Mouse (Mus musculus): ENCODE data around the gene Bcas3. TPM values are rescaled to one million over a fixed set of nuclear protein-coding genes. Genes with fewer than 3 reads are reported as not detected.

Bcas3 gene
- polyA plus RNA-seq, 1 experiment from 2014 or later: 18.1 TPM

- Histone ChIP-seq H3K4me2 (no peak overlapping the region), H3K9me3 (replicated peaks) (no peaks in the 10 kb centered on the region), H3K4me3 (replicated peaks) (no peak overlapping the region), H3K36me3 (replicated peaks) (no peaks in the 10 kb centered on the region), H3K27me3 (peaks cover 89% of the 10 kb centered on the region), H3K27ac (replicated peaks) (no peak overlapping the region), H3K9ac (no peak overlapping the region), H3K4me1 (replicated peaks) (peaks cover 26% of the 10 kb centered on the region)
- ATAC-seq (ENCODE audit: insufficient read depth): no peak
- WGBS (ENCODE audit: insufficient replicate concordance): 51% methylated on average over 4 of the region's 4 CpGs
These were observed 493.5 kb downstream of the Bcas3 start for GRCm38 (mm10) chr11:85846509-85846908.

- H3K27me3 ChIP-seq: peaks cover 64% of the 10 kb centered on the region
- WGBS (ENCODE audit: insufficient replicate concordance): 5% methylated on average over 21 of the region's 21 CpGs
- H3K9ac ChIP-seq: no peak overlapping the region
- peak overlapping the region; percentile 29 for H3K4me2 ChIP-seq
- ATAC-seq (ENCODE audit: insufficient read depth): peak; percentile 35; the same call in 1 of the 2 replicates
- H3K4me3 ChIP-seq (replicated peaks): no peak overlapping the region
- H3K4me1 ChIP-seq (replicated peaks): peaks cover 6% of the 10 kb centered on the region
- no peaks in the 10 kb centered on the region for H3K9me3 ChIP-seq (replicated peaks)
- H3K36me3 ChIP-seq (replicated peaks): no peaks in the 10 kb centered on the region
- no peak overlapping the region for H3K27ac ChIP-seq (replicated peaks)
These were observed 496.1 kb downstream of the Bcas3 start for GRCm38 (mm10) chr11:85849037-85849436.

GRCm38 (mm10) chr11:85850233-85850632 is 497.3 kb downstream of the Bcas3 start, which contains the start of gene Gm11444:
Gene Gm11444 (minus strand): TSS chr11:85850333.
- H3K4me2 ChIP-seq: no peak within 1 kb of the TSS; the same call in 1 of the 2 replicates
- 68% methylated on average over 6 of the region's 6 CpGs for WGBS (ENCODE audit: insufficient replicate concordance)
- H3K27me3 ChIP-seq: peaks cover 52% of the 10 kb centered on the region
- no peak for ATAC-seq (ENCODE audit: insufficient read depth)
- H3K4me1 ChIP-seq (replicated peaks): no peaks in the 10 kb centered on the region
- no peak within 1 kb of the TSS for H3K4me3 ChIP-seq (replicated peaks)
- H3K27ac ChIP-seq (replicated peaks): no peak within 1 kb of the TSS
- H3K9ac ChIP-seq: no peak within 1 kb of the TSS
- H3K9me3 ChIP-seq (replicated peaks): no peaks in the 10 kb centered on the region
- H3K36me3 ChIP-seq (replicated peaks): no peaks in the 10 kb centered on the region

- H3K4me3 ChIP-seq (replicated peaks): no peak overlapping the region
- no peaks in the 10 kb centered on the region for H3K9me3 ChIP-seq (replicated peaks)
- H3K27ac ChIP-seq (replicated peaks): no peak overlapping the region
- no peaks in the 10 kb centered on the region for H3K4me1 ChIP-seq (replicated peaks)
- no peaks in the 10 kb centered on the region for H3K36me3 ChIP-seq (replicated peaks)
- no peak for ATAC-seq (ENCODE audit: insufficient read depth)
- H3K4me2 ChIP-seq: no peak overlapping the region
- 36% methylated on average over 6 of the region's 6 CpGs for WGBS (ENCODE audit: insufficient replicate concordance)
- H3K9ac ChIP-seq: no peak overlapping the region
- peaks cover 46% of the 10 kb centered on the region for H3K27me3 ChIP-seq
These were observed 497.8 kb downstream of the Bcas3 start for GRCm38 (mm10) chr11:85850758-85851157.

- no peak for ATAC-seq (ENCODE audit: insufficient read depth)
- Histone ChIP-seq H3K4me3 (replicated peaks) (no peak overlapping the region), H3K27ac (replicated peaks) (no peak overlapping the region), H3K4me2 (no peak overlapping the region), H3K4me1 (replicated peaks) (no peaks in the 10 kb centered on the region), H3K9ac (no peak overlapping the region), H3K36me3 (replicated peaks) (no peaks in the 10 kb centered on the region), H3K27me3 (peaks cover 2% of the 10 kb centered on the region; the same call in 1 of the 2 replicates), H3K9me3 (replicated peaks) (no peaks in the 10 kb centered on the region)
- WGBS (ENCODE audit: insufficient replicate concordance): 37% methylated on average over 6 of the region's 6 CpGs
These were observed 505.2 kb downstream of the Bcas3 start for GRCm38 (mm10) chr11:85857997-85858698.

- Histone ChIP-seq H3K4me3 (replicated peaks) (no peak overlapping the region), H3K27ac (replicated peaks) (no peak overlapping the region), H3K9me3 (replicated peaks) (no peaks in the 10 kb centered on the region), H3K4me2 (no peak overlapping the region), H3K9ac (no peak overlapping the region), H3K27me3 (peaks cover 4% of the 10 kb centered on the region; the same call in 1 of the 2 replicates), H3K36me3 (replicated peaks) (no peaks in the 10 kb centered on the region), H3K4me1 (replicated peaks) (no peaks in the 10 kb centered on the region)
- 27% methylated on average over 7 of the region's 7 CpGs for WGBS (ENCODE audit: insufficient replicate concordance)
- no peak for ATAC-seq (ENCODE audit: insufficient read depth)
These were observed 511.4 kb downstream of the Bcas3 start for GRCm38 (mm10) chr11:85864363-85864762.

Small RNA genes within 50 kb of the gene (microRNA-seq; reads per million reads assigned to microRNA genes)
- not detected for gene Mir5110

Other genes starting within 250 kb of the Bcas3 start
- gene Usp32, start 213.0 kb upstream of the Bcas3 start, polyA plus RNA-seq (2015; fragmentation: Nextera tagmentation; extraction: Ambion mirVana): 10.1 and 15.2 TPM in 2 replicates
- not detected in 2 replicates for gene 1700125H20Rik, start 182.8 kb upstream of the Bcas3 start, polyA plus RNA-seq (2015; fragmentation: Nextera tagmentation; extraction: Ambion mirVana)
- gene Appbp2, start 118.0 kb upstream of the Bcas3 start, polyA plus RNA-seq (2015; fragmentation: Nextera tagmentation; extraction: Ambion mirVana): 12.5 and 13.0 TPM in 2 replicates
- gene Ppm1d, start 41.9 kb upstream of the Bcas3 start, polyA plus RNA-seq (2015; fragmentation: Nextera tagmentation; extraction: Ambion mirVana): 21.1 and 21.3 TPM in 2 replicates

Data from liver, embryonic 15.5 days (tissue).